In genomic region chr2:162082391-162082790, GRCm38 (mm10) we compare ENCODE assay signal across 12 mouse cellular contexts.
DNase-seq lines count a peak whose midpoint lies in the region.
"Had no signal": no experiment of that assay in that cellular context is flagged by ENCODE, and none has a peak within 500 bp of the region (broad histone marks: within the 10 kb centered on the region; RNA-seq: fewer than 3 reads in every experiment).

No protein-coding gene starts in this region.

- peak; percentile 8 to 19 for DNase-seq in layer of hippocampus, postnatal 36 days
- DNase-seq in layer of hippocampus, postnatal 10 days (ENCODE audit: low spot score in 2 of 2) = no peak
- DNase-seq in frontal cortex, postnatal 14 days (ENCODE audit: low spot score in 2 of 2) = peak; percentile 30 to 39
- peak; percentile 40 to 43 for DNase-seq in left cerebral cortex, postnatal 36 days (ENCODE audit: low spot score in 2 of 2)
- DNase-seq in telencephalon, adult 2 months (ENCODE audit: low read depth, low spot score) = peak; percentile 79
- no peak for DNase-seq in ovary, postnatal 10 days (ENCODE audit: low spot score)
- DNase-seq in thymus, postnatal 36 days = no peak
- DNase-seq: cerebellum, postnatal 14 days; embryo, embryonic 11 days; gastrocnemius, postnatal 36 days; lung, postnatal 14 days; thymus, postnatal 14 days had no signal

- intact Hi-C loops in left cerebral cortex, postnatal 36 days (cut with DNase I) = no loop called here

Comparison
In these comparisons a context has a peak if more than half of its experiments do, and no peak if none do; other contexts are left out.
1. DNase-seq: peak in layer of hippocampus, postnatal 36 days (2 of 2), frontal cortex, postnatal 14 days (2 of 2), left cerebral cortex, postnatal 36 days (2 of 2) and telencephalon, adult 2 months (single experiment); none in layer of hippocampus, postnatal 10 days (0 of 2), ovary, postnatal 10 days (single experiment) and thymus, postnatal 36 days (0 of 2).